Mouse (Mus musculus) forebrain, embryonic 11.5 days (tissue): ENCODE measurements at regions not wholly inside any gene's neighbourhood (a gene's known extent, or its start where the extent isn't known, plus 50 kb on each side); places are given as distances from the start of the nearest gene placed in this dataset.

Experiments
- ATAC-seq: fragments of 200-750 bp; cut with Nextera tagmentation; replicated peaks from 2 replicates; pipeline ENCODE4 v1.8.0; 2017; ENCODE audit warnings: moderate TSS enrichment; ENCODE audit not compliant: low FRiP score
- DNase-seq: peaks from one replicate; pipeline ENCODE4 v3.0.0-alpha.2; 2017; ENCODE audit warnings: low spot score
- H3K27ac ChIP-seq: fragments of 300-500 bp; sonication (generic); 2 replicates; pipeline ENCODE4 v1.5.1; 2014; ENCODE audit warnings: low read depth, low read length
- H3K27me3 ChIP-seq: fragments of 300-500 bp; sonication (generic); 2 replicates; pipeline ENCODE4 v1.6.1; 2014; ENCODE audit warnings: mild to moderate bottlenecking, low read length, mixed read lengths; ENCODE audit not compliant: control insufficient read depth, insufficient read depth
- H3K36me3 ChIP-seq: fragments of 300-500 bp; sonication (generic); 2 replicates; pipeline ENCODE4 v1.6.1; 2014; ENCODE audit warnings: mild to moderate bottlenecking, low read length, moderate library complexity, mixed read lengths; ENCODE audit not compliant: control insufficient read depth, insufficient read depth
- H3K4me1 ChIP-seq: fragments of 300-500 bp; sonication (generic); replicated peaks from 2 replicates; pipeline ENCODE4 v1.6.1; 2014; ENCODE audit warnings: low read length, mixed read lengths; ENCODE audit not compliant: control insufficient read depth, insufficient read depth
- H3K4me2 ChIP-seq: fragments of 300-500 bp; sonication (generic); 2 replicates; pipeline ENCODE4 v1.6.1; 2014; ENCODE audit warnings: low read depth, mild to moderate bottlenecking, low read length, moderate library complexity, mixed read lengths; ENCODE audit not compliant: severe bottlenecking
- H3K4me3 ChIP-seq: fragments of 300-500 bp; sonication (generic); 2 replicates; pipeline ENCODE4 v1.5.1; 2014; ENCODE audit warnings: low read depth, low read length
- H3K9ac ChIP-seq: fragments of 300-500 bp; sonication (generic); 2 replicates; pipeline ENCODE4 v1.6.1; 2014; ENCODE audit warnings: low read length
- H3K9me3 ChIP-seq: fragments of 300-500 bp; sonication (generic); 2 replicates; pipeline ENCODE4 v1.6.1; 2016; ENCODE audit warnings: low read length, mixed read lengths; ENCODE audit not compliant: control insufficient read depth
- WGBS: fragments of 180-500 bp; shearing (Covaris S2); extraction: QIAGEN DNeasy Blood & Tissue Kit; methylation state at CpG from one replicate; pipeline ENCODE4 v1.1.7; 2014; 5-methylcytosine and 5-hydroxymethylcytosine counted together

DNA sequence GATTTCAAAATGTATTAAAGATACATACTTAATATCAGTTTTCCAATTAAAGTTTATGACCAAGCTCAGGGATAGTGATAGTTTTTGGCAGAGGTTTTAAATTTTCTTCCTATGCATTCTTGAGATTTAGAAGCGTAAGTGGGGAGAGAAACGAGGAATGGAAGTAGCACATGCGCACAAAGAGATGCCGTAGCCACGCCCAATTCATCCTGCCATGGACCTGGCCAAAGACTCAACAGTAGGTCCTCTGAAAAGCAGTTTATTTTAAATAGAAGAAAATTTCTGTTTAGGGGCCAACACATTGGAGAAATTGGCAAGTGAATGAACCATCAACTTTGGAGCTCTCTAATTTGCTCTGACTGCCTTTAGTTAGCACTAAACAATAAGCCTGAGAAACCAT, 73.5 kb upstream of the 4933412E24Rik start:
- Histone ChIP-seq H3K36me3 (no peaks in the 10 kb centered on the region), H3K4me2 (no peak overlapping the region), H3K4me3 (no peak overlapping the region), H3K27me3 (no peaks in the 10 kb centered on the region), H3K9ac (no peak overlapping the region), H3K9me3 (no peaks in the 10 kb centered on the region), H3K27ac (no peak overlapping the region), H3K4me1 (0 out of 2 replicates have a peak, but pooled peaks cover 2% of the 10 kb centered on the region)
- no peak for ATAC-seq
- no peak for DNase-seq
- 93% methylated on average over 5 of the region's 5 CpGs for WGBS

DNA sequence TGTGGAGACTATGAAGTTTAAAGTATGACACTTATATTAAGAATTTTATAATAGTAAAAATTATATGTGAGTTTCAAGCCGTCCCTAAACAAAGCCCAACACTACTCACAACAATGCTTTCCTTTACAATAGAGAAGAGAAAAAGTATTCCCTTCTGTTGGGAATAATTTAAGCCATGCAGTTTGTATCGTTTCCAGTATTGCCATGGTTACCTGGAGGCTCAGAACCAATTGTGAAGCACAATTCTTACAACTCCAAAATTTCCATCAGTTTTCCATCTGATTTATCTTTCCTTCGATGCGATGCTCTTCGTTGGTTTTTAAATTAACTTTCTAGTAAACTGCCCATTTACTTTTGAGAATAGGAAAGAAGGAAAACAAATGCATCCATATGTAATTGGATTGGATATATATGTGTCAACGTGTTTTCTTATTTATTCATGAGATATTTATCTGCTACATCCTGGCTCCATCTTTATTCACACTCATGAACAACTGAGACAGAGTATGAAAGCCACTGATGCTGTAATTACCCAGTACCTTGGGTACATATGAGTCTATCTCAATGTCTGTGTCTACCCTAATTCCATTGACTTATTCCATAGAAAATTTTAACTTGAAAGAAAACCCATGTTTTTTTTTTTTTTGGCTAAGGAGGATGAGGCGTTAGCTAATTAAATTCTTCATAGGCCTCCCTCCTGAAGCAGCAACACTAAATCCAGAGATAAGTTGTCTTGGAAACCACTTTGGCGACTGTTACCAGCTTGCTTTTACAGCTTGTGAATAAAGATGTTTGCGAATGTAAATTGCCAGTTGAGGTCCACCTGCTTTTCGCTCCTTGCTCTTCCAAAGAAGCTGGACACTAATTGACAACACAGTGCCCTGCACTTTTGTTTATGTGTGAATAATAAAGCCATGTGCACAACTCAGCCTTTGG, 72.8 kb upstream of the 4933412E24Rik start:
- DNase-seq (no peak), ATAC-seq (no peak)
- Histone ChIP-seq H3K9me3 (no peaks in the 10 kb centered on the region), H3K4me1 (0 out of 2 replicates have a peak, but pooled peaks cover 2% of the 10 kb centered on the region), H3K27ac (no peak overlapping the region), H3K27me3 (no peaks in the 10 kb centered on the region), H3K9ac (no peak overlapping the region), H3K4me3 (no peak overlapping the region), H3K4me2 (no peak overlapping the region), H3K36me3 (no peaks in the 10 kb centered on the region)
- 76% methylated on average over 10 of the region's 10 CpGs for WGBS
